Mouse (Mus musculus) fat pad, adult 2 months (tissue): ENCODE measurements around the gene Ccnd2.
A peak's percentile ranks its signal among the peaks of the same experiment; 100 is the strongest.

Experiments
- DNase-seq: peaks from one replicate; pipeline ENCODE4 v3.0.0-alpha.2; 2011; ENCODE audit warnings: low read depth, low spot score; ENCODE audit errors: extremely low read depth

Gene Ccnd2

GRCm38 (mm10) chr6:127148526-127149302 lies 3.3 kb downstream of the Ccnd2 start:
- DNase-seq: no peak

DNA sequence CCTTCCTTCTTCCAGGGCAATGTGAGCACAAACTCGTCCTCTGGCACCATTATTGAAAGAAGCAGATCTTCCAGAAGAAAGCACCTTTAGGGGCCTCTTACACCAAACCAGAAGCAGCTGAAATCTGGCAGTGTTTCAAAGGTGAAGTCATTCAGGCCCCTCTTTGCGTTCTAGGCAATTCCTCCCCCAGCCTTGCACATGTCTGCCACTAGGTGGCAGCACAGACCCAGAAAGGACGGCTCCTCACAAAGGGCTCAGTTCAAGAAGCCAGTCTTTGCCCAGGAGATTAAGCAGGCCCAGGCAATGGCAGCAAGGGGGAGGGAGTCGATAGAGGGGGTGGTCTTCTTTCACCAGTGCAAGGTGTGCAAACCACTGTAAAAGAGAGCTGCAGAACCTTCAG lies 4.3 kb downstream of the Ccnd2 start:
- no peak for DNase-seq

DNA sequence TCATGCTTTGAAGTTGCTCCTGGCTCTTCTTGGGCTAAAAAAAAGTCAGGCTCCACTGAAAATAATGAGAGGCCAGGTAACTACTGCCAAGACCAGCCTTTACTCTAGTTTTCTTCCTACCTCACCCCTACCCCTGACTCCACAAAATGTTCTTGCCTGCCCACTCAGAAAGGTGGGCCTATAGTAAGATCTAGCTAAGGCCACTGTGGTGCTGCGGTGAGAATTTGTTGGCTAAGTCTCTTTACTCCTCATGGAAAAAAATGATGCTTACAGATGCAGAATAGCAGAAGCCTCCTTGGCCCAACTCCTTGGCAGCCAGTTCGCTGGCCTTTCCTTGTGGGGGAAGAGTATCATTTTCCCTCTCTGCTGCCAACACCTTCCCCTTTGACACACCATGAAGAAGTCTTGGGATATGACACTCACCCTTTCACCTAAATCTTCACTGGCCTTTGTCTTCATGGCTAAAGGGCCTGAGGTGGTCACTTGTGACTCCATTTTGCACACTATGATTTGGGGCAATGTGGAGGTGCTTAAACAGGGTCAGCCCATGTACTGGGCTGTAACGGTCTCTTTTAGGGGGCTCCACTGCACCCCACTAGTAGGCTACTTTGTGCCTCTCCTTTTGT lies 5.6 kb downstream of the Ccnd2 start:
- no peak for DNase-seq

DNA sequence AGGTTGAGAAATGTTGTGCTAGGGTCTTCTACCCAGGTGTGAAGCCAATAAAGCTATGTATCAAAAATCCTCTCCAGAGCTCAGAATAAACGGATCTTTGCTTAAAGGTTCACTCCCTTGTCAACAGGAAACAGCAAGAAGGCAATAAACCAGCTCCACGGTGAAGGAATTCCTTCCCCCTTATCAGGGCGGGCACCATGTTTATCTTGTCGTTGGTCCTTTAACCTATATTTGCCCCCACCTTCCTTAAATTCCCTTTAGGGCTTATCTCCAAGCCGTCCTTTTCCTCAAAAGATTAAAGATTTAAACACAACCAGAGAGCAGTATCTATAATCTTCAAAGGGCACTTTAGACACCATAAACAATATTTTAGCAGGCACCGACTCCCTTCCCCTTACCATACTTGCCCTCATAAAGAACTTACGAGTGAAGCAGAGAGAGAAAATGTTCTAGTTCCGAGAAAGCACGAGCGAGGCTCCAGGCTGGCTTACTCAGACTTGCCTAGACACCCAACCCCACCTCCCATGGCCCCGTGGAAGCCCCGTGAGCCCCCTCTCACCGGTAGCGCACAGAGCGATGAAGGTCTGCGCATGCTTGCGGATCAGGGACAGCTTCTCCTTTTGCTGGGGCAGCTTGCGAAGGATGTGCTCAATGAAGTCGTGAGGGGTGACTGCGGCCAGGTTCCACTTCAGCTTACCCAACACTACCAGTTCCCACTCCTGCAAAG lies 6.4 kb downstream of the Ccnd2 start:
- DNase-seq: no peak

- DNase-seq: no peak
These were observed 8.3 kb downstream of the Ccnd2 start for GRCm38 (mm10) chr6:127143576-127144288.

DNA sequence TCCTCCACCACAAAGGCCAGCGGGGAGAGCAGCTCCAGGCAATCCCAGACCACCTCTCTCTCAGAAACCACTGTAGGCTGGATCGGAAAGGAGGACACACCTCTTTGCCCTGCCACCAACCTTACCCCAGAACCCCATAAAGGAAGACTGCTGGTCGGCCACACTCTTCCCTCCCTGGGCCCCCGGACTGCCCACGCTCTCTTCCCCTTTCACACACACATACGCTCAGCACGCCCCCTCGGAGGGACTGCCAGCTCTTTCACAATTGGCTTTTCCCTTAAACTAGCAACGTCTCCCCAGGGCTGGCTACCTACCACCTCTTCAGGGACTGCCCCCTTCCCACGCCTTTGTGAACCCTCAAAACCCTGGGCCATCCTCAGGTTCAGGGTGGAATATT lies 8.9 kb downstream of the Ccnd2 start:
- DNase-seq: no peak

GRCm38 (mm10) chr6:127142154-127143123 lies 9.6 kb downstream of the Ccnd2 start:
- DNase-seq: no peak

GRCm38 (mm10) chr6:127138962-127139361 lies 13.0 kb downstream of the Ccnd2 start:
- DNase-seq: no peak

DNA sequence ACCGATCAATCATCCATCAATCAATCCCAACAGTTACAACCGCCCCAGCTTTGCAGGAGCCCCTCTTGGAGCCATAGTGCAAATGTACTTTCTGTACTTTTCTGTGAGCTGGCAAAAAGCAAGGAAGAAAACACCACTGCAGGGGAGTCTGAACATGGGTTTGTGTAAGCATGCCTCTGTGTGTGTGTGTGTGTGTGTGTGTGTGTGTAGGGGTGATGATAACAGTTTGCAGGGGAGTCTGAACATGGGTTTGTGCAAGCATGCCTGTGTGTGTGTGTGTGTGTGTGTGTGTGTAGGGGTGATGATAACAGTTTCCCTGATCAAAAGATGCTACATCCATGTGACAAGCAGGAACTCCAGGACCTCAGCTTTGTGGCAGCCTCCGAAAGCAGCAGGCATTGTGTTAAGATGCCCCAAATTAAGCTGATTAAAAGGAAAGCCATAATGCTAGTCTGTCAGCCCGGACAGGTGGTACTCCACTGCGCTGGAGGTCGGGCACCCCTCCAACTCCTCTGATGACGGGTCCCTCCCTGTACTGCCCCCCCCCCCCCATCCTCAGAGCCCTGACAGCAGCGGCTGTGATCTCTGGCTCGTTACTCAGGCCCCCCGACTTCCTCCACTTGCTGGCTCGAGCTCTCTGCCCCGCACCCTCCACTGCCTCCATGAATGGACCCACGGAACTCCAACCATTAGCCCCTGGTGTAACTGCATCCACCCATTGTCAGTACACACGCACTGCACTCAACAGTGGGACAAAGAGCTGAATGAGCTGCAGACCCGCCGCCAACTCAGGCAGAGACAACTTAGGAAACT lies 18.4 kb downstream of the Ccnd2 start:
- DNase-seq: no peak

DNA sequence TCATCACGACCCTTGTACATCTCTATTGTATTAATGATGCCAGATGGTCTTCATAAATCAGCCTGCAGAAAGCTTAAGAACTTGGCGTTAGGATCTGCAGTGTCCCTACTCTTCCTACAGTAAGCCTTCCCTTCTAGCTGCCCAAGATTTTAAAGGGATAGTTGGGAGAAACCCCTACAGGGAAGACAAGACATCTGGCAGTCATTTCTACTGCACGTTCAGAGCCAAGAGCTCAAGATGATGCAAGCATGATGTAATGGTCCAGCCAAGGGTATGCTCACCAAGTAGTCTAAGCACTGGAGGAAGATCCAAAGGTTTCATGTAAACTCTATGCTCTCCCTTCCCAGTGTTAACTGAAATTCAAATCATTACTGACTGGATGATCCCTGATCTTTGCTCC lies 19.3 kb downstream of the Ccnd2 start:
- DNase-seq: no peak

DNA sequence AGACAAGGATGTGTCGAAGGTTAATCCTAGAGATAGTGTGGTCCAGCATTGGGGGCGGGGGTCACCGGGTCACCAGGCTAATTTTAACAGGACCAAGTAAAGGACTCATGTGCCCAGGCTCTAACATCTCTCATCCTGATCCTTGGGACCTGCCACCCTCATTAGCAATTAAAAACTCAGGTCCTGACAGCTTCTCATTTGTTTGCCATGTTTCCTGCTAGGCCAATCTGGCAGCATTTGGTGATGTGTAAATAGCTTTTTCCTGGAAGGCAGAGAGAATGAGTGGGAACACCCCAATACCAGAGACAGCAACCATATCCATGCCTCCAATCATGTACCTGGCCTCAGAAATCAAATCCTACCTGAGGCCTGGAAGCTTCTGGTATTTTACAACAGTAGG lies 20.0 kb downstream of the Ccnd2 start:
- no peak for DNase-seq

DNA sequence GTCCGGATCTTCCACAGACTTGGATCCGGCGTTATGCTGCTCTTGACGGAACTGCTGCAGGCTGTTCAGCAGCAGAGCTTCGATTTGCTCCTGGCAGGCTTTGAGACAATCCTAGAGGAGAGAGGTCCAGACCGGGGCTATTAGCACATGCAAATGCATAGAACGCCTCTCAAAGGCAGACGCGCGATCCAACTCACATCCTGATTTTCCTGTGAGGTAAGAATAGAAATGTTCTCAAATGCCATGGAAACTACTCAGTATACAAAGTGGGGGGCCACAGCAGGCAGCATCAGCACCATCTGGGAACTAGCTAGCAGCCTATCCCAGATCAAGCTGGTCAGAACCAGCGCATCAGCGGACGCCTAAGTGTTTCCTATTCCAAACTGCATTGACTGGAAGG lies 21.6 kb downstream of the Ccnd2 start:
- no peak for DNase-seq

DNA sequence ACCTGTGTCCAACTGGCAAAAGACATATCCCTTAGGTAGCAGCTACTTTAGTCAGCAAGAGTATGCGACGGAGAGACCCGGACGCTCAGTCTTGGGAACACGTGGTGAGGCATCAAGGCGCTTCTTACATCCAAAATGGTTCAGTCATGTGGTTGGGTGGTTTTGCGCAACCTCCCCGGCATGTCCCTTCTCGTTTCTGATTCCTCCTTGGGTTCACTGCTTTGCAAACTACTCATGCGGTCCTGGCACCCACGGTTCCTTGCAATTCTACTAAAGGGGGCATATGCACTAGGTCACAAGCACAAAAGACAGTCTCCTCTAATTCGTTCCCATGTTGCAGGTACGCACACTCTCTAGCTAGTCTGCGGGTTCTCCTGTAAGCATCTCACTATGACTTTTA lies 22.3 kb downstream of the Ccnd2 start:
- DNase-seq: no peak

DNA sequence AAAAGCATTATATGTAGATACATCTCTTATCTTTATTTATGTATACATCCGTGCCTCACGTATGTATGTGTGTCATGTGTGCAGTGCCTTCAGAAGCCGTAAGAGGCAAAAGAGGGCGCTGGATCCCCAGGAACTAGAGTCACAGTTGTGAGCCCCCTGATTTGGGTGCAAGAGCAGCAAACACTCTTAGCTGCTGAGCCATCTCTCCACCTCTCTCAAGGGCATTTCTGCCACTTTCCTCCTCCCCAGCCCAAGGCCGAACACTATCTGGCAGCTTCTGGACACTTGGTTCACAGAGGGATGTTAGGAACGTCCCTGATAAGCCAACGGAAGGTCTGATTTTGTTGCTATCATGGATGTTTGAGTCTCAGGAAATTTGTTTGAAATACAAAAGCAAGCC lies 28.5 kb downstream of the Ccnd2 start:
- no peak for DNase-seq

- no peak for DNase-seq
These were observed 29.0 kb downstream of the Ccnd2 start for GRCm38 (mm10) chr6:127122996-127123395.

- DNase-seq: no peak
These were observed 29.7 kb downstream of the Ccnd2 start for GRCm38 (mm10) chr6:127122221-127122806.

GRCm38 (mm10) chr6:127114753-127115456 lies 37.1 kb downstream of the Ccnd2 start:
- no peak for DNase-seq

- DNase-seq: peak; percentile 55
These were observed 42.5 kb downstream of the Ccnd2 start, which contains the start of gene Tigar for GRCm38 (mm10) chr6:127109402-127109930. TSS of gene Tigar (minus strand) at chr6:127109557.
